Mouse (Mus musculus) embryonic facial prominence, embryonic 13.5 days (tissue): ENCODE measurements at regions not wholly inside any gene's neighbourhood (a gene's known extent, or its start where the extent isn't known, plus 50 kb on each side); places are given as distances from the start of the nearest gene placed in this dataset.
A peak's percentile ranks its signal among the peaks of the same experiment; 100 is the strongest.

Experiments used
- ATAC-seq: fragments of 200-750 bp; cut with Nextera tagmentation; 2 replicates; pipeline ENCODE4 v1.8.0; 2017; ENCODE audit warnings: low read depth; ENCODE audit not compliant: insufficient number of reproducible peaks, insufficient read depth, low FRiP score, low TSS enrichment
- H3K27ac ChIP-seq: fragments of 300-500 bp; sonication (generic); 2 replicates; pipeline ENCODE4 v1.5.1; 2015; ENCODE audit warnings: moderate library complexity, mild to moderate bottlenecking, inconsistent platforms
- H3K27me3 ChIP-seq: fragments of 300-500 bp; sonication (generic); 2 replicates; pipeline ENCODE4 v1.6.1; 2015; ENCODE audit warnings: mild to moderate bottlenecking, inconsistent platforms
- H3K36me3 ChIP-seq: fragments of 300-500 bp; sonication (generic); 2 replicates; pipeline ENCODE4 v1.6.1; 2015; ENCODE audit warnings: mild to moderate bottlenecking, inconsistent platforms
- H3K4me1 ChIP-seq: fragments of 300-500 bp; sonication (generic); 2 replicates; pipeline ENCODE4 v1.6.1; 2015; ENCODE audit warnings: inconsistent platforms
- H3K4me2 ChIP-seq: fragments of 300-500 bp; sonication (generic); 2 replicates; pipeline ENCODE4 v1.6.1; 2015; ENCODE audit warnings: moderate library complexity, mild to moderate bottlenecking, inconsistent platforms
- H3K4me3 ChIP-seq: fragments of 300-500 bp; sonication (generic); 2 replicates; pipeline ENCODE4 v1.5.1; 2015; ENCODE audit warnings: mild to moderate bottlenecking, inconsistent platforms
- H3K9ac ChIP-seq: fragments of 300-500 bp; sonication (generic); 2 replicates; pipeline ENCODE4 v1.6.1; 2015; ENCODE audit warnings: mild to moderate bottlenecking, inconsistent platforms
- H3K9me3 ChIP-seq: fragments of 300-500 bp; sonication (generic); 2 replicates; pipeline ENCODE4 v1.6.1; 2016; ENCODE audit warnings: inconsistent platforms
- WGBS: fragments of 180-500 bp; shearing (Covaris S2); methylation state at CpG from one replicate; pipeline ENCODE4 v1.1.7; 2015; ENCODE audit warnings: mixed read lengths; 5-methylcytosine and 5-hydroxymethylcytosine counted together

DNA sequence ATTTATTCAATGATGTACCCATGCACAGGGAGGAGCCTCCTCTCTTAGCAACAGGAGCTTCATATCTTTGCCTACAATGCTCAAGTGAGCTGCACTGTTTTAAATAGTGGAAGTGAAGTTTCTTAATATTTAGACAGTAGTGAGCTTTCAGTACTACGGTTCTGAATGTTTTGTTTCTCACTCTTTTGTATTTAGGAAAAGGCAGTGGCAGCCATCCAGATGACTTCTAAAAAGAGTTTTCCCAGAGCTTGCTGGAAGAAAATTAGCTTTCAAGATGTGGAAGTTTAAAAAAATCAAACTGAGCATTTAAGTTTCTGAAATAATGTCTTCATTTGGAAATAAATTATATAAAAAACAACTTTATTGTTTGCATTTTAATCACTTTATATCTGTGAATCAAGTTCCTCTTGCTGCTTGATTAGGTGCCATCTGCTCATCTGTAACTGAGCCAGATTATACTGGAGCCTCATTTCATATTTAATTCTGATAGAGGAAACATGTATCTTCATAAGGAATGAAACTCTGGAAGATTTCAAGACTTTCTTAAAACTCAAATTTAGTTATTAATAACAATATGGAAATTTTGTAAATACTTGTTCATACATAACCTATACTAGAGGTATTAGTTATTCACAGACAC lies 268.6 kb upstream of the Tle1 start:
- no peak for ATAC-seq
- no peaks in the 10 kb centered on the region for H3K36me3 ChIP-seq
- H3K9ac ChIP-seq: no peak overlapping the region
- no peak overlapping the region for H3K27ac ChIP-seq
- H3K4me2 ChIP-seq: no peak overlapping the region
- no peaks in the 10 kb centered on the region for H3K27me3 ChIP-seq
- 69% methylated on average over 1 of the region's 1 CpGs for WGBS
- no peaks in the 10 kb centered on the region for H3K9me3 ChIP-seq
- H3K4me3 ChIP-seq: no peak overlapping the region
- no peaks in the 10 kb centered on the region for H3K4me1 ChIP-seq

GRCm38 (mm10) chr4:72444177-72444770 lies 243.6 kb upstream of the Tle1 start:
- ATAC-seq: no peak
- Histone ChIP-seq H3K27ac (no peak overlapping the region), H3K4me3 (no peak overlapping the region), H3K27me3 (no peaks in the 10 kb centered on the region), H3K4me2 (no peak overlapping the region), H3K9me3 (no peaks in the 10 kb centered on the region), H3K4me1 (no peaks in the 10 kb centered on the region), H3K9ac (no peak overlapping the region), H3K36me3 (no peaks in the 10 kb centered on the region)

DNA sequence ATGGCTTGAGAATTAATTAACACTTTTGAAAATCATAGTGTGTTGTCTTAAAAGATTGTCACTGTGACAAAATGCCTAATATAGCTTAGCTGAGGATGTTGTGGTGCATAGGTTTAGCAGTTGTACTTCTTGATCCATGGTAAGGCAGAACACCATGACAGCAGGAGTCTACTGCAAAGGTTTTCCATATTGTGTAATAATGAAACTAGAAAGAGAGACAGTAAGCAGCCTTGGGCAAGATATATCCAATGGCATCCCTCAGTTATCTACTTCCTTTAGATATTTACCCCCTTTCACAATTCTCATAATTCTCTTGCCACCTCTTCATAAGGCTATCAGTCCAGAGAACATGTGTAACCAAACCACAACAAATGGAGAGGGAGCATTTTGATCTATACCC lies 236.6 kb upstream of the Tle1 start:
- no peaks in the 10 kb centered on the region for H3K4me1 ChIP-seq
- no peaks in the 10 kb centered on the region for H3K36me3 ChIP-seq
- no peak for ATAC-seq
- H3K27ac ChIP-seq: no peak overlapping the region
- H3K4me2 ChIP-seq: no peak overlapping the region
- H3K4me3 ChIP-seq: no peak overlapping the region
- H3K9me3 ChIP-seq: no peaks in the 10 kb centered on the region
- H3K9ac ChIP-seq: no peak overlapping the region
- H3K27me3 ChIP-seq: no peaks in the 10 kb centered on the region

- no peak for ATAC-seq
- Histone ChIP-seq H3K36me3 (no peaks in the 10 kb centered on the region), H3K4me1 (no peaks in the 10 kb centered on the region), H3K4me3 (no peak overlapping the region), H3K27me3 (no peaks in the 10 kb centered on the region), H3K27ac (no peak overlapping the region), H3K9me3 (no peaks in the 10 kb centered on the region), H3K4me2 (no peak overlapping the region), H3K9ac (no peak overlapping the region)
- WGBS: 100% methylated on average over 1 of the region's 1 CpGs
Measured at GRCm38 (mm10) chr4:72425316-72425715, 224.6 kb upstream of the Tle1 start.

DNA sequence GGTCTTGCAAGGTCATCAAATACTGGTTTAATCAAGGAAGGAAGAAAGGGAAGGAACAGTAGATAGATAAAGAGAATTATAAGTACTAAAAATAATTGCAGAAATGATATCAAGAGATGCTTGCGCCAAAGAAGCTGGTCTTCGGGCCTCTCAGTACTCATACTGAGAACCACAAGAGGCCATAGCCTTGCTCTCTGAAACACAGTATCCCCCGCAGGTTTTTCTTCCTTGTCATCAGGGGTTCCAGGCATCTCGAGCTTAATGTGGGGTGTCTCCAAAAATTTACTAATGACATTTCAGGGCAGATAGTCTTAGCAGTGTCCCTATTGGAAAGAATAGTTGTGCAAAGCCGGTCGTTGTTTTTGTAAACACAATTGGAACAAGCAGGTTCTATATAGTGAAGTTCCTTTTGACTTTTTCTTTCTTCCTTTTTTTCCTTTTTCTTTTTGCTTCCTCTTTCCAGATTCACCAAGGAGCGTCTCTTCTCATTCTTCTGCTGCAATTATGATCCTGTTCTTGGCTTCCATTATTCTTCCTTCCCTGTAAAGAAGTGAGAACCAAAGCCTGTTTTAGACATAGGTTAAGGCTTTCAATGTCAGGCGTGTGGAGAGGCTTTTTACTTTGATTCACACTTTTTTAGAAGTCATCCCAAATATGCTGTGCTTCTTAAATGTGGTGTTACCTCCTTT lies 211.5 kb upstream of the Tle1 start:
- 90% methylated on average over 8 of the region's 8 CpGs for WGBS

DNA sequence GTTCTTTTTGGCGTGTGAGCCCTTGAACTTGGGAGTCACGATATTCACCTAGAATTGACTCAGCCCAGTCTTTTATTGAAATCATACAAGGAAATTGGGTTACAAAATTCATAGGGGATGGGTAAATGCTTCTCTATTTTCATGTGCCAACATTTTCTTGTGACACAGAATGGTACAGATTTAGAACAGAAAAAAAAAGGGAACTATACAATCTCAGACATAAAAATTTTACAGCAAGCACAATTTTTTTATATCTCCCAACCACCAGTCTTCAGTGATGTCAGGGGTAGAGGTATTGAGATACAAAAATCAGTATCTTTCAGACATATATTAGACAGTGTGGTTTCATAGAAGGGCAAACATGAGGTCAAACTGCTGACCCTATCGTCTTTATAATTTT lies 210.6 kb upstream of the Tle1 start:
- Histone ChIP-seq H3K4me3 (no peak overlapping the region), H3K27me3 (no peaks in the 10 kb centered on the region), H3K9ac (no peak overlapping the region), H3K9me3 (no peaks in the 10 kb centered on the region), H3K4me1 (no peaks in the 10 kb centered on the region), H3K4me2 (no peak overlapping the region), H3K36me3 (no peaks in the 10 kb centered on the region), H3K27ac (no peak overlapping the region)
- WGBS: 84% methylated on average over 3 of the region's 3 CpGs
- ATAC-seq: no peak

More for the DNA sequence above, 211.5 kb upstream of the Tle1 start:
- Histone ChIP-seq H3K27me3 (no peaks in the 10 kb centered on the region), H3K36me3 (no peaks in the 10 kb centered on the region), H3K4me3 (no peak overlapping the region), H3K4me2 (no peak overlapping the region), H3K9me3 (no peaks in the 10 kb centered on the region), H3K4me1 (no peaks in the 10 kb centered on the region), H3K27ac (no peak overlapping the region), H3K9ac (no peak overlapping the region)
- no peak for ATAC-seq

- H3K9me3 ChIP-seq: no peaks in the 10 kb centered on the region
Measured at GRCm38 (mm10) chr4:72400759-72401158, 200.0 kb upstream of the Tle1 start.

DNA sequence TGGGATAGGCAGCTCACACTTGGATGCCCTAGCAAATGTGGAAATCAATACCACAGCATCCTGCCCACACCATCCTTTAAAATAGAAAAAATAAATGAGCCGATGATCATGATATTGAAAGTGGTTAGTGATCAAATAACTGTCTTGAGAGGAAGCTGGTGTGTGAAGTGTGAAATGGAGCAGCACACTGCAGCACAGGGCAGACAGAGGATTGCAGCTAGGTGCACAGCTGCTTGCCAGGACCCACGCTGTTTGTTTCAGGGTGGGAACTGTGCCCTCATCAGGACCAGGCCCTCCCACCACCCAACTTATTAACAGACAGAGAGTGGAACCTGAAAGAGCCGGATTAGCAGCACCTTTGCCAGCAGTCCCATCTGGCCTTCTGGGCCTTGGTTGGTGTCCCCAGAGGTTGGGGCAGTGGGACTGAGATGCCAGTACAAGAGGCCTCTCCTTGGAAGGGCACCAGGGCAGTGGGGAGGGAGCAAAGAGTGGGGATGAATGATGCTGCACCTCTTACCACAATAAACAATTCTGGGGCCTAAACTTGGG lies 191.2 kb upstream of the Tle1 start:
- 79% methylated on average over 3 of the region's 3 CpGs for WGBS
- Histone ChIP-seq H3K27ac (no peak overlapping the region), H3K4me3 (no peak overlapping the region), H3K4me2 (no peak overlapping the region), H3K9me3 (no peaks in the 10 kb centered on the region), H3K27me3 (peaks cover 4% of the 10 kb centered on the region; the same call in 1 of the 2 replicates), H3K9ac (no peak overlapping the region), H3K36me3 (no peaks in the 10 kb centered on the region), H3K4me1 (no peaks in the 10 kb centered on the region)
- no peak for ATAC-seq

More at GRCm38 (mm10) chr4:72400759-72401158, 200.0 kb upstream of the Tle1 start:
- H3K4me2 ChIP-seq: no peak overlapping the region
- 89% methylated on average over 1 of the region's 1 CpGs for WGBS
- no peak overlapping the region for H3K4me3 ChIP-seq
- no peaks in the 10 kb centered on the region for H3K4me1 ChIP-seq
- H3K9ac ChIP-seq: no peak overlapping the region
- no peak overlapping the region for H3K27ac ChIP-seq
- no peaks in the 10 kb centered on the region for H3K27me3 ChIP-seq
- no peaks in the 10 kb centered on the region for H3K36me3 ChIP-seq
- no peak for ATAC-seq

DNA sequence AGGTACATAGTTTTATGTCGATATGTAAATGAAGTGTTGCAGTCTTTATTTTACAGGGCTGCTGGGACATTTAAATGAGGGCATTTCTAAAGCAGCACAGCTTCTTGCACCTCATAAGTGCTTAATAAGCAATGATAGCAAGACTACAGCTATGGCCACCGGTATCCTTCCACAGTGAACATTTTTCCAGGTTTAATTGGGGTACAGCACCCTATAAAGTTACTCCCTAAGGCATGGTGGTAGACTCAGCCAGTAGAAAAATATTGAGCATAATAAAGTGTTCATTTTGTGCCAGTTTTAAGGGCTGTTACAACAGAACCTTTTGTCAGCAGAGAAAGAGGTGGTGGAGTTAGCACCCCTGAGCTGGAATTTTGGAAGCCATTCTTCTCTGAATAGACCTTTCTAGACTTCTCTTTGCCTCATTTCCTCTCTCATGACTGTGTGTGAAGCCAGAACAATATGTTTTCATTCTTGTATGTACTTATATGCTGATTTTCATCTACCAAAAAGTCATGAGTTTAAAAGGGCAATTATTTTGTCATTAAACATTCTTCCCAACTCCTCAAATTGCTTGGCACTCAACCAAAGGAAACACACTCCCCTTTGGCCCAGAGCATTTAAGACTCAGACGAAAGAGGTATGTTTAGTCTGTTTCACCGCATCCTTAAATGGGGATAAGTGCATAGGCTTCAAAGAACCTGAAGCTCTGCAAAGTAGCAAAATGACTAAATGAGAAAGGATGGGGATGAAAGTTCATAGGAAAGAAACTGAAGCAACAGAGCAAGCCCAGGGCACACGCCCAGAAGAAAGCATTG lies 189.3 kb upstream of the Tle1 start:
- H3K36me3 ChIP-seq: no peaks in the 10 kb centered on the region
- no peaks in the 10 kb centered on the region for H3K9me3 ChIP-seq
- H3K27ac ChIP-seq: no peak overlapping the region
- H3K4me1 ChIP-seq: peaks cover 8% of the 10 kb centered on the region
- H3K27me3 ChIP-seq: peaks cover 8% of the 10 kb centered on the region; the same call in 1 of the 2 replicates
- 60% methylated on average over 5 of the region's 5 CpGs for WGBS
- H3K4me2 ChIP-seq: no peak overlapping the region
- no peak overlapping the region for H3K9ac ChIP-seq
- no peak for ATAC-seq
- no peak overlapping the region for H3K4me3 ChIP-seq

DNA sequence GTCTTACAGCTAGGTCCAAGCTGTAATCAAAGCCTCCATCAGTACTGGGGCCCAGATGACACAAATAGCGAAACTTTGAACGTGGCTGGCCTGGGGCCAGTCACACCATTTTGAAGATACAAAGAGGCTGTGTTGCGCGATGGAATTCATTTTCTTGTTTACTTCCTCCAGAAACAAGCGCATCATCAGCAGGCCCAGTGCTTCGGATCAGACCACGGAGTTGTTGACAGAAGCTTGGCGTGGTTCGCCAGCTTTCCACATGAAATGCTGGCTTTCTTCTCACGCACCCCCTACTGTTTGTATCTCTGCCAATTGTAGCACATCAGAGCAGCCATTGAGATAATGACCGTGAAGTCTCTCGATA lies 184.2 kb upstream of the Tle1 start:
- ATAC-seq: peak; percentile 35; the same call in 1 of the 2 replicates
- H3K4me2 ChIP-seq: peak overlapping the region; percentile 28
- WGBS: 16% methylated on average over 12 of the region's 12 CpGs
- H3K9ac ChIP-seq: no peak overlapping the region
- H3K36me3 ChIP-seq: no peaks in the 10 kb centered on the region
- H3K9me3 ChIP-seq: no peaks in the 10 kb centered on the region
- peaks cover 12% of the 10 kb centered on the region; the same call in 1 of the 2 replicates for H3K27me3 ChIP-seq
- H3K4me3 ChIP-seq: no peak overlapping the region
- peaks cover 16% of the 10 kb centered on the region for H3K4me1 ChIP-seq
- no peak overlapping the region for H3K27ac ChIP-seq

GRCm38 (mm10) chr4:72384259-72384900 lies 183.7 kb upstream of the Tle1 start:
- H3K4me2 ChIP-seq: peak overlapping the region; percentile 28
- H3K4me1 ChIP-seq: peaks cover 16% of the 10 kb centered on the region
- WGBS: 84% methylated on average over 5 of the region's 5 CpGs
- H3K27me3 ChIP-seq: peaks cover 12% of the 10 kb centered on the region; the same call in 1 of the 2 replicates
- no peak overlapping the region for H3K27ac ChIP-seq
- ATAC-seq: peak; percentile 49; the same call in 1 of the 2 replicates
- H3K4me3 ChIP-seq: no peak overlapping the region
- H3K9ac ChIP-seq: no peak overlapping the region
- H3K9me3 ChIP-seq: no peaks in the 10 kb centered on the region
- H3K36me3 ChIP-seq: no peaks in the 10 kb centered on the region
